Mouse (Mus musculus): ENCODE data around the gene Klk15. TPM values are rescaled to one million over a fixed set of nuclear protein-coding genes. Genes with fewer than 3 reads are reported as not detected.

Klk15 gene
- polyA plus RNA-seq (2016; fragmentation: Nextera tagmentation; extraction: Ambion mirVana), result not detected in 2 replicates

GRCm38 (mm10) chr7:43933440-43933839 lies at the start of gene Klk15:
Gene Klk15, plus strand, starts transcription at chr7:43933740.
- Histone ChIP-seq H3K9me3 (no peaks in the 10 kb centered on the region), H3K27me3 (no peaks in the 10 kb centered on the region), H3K4me3 (replicated peaks) (no peak within 1 kb of the TSS), H3K9ac (no peak within 1 kb of the TSS), H3K4me2 (no peak within 1 kb of the TSS), H3K4me1 (no peaks in the 10 kb centered on the region), H3K36me3 (replicated peaks) (no peaks in the 10 kb centered on the region), H3K27ac (no peak within 1 kb of the TSS)
- WGBS, result 97% methylated on average over 3 of the region's 3 CpGs
- ATAC-seq (ENCODE audit: low FRiP score), result no peak

GRCm38 (mm10) chr7:43891365-43891764 lies 42.2 kb upstream of the Klk15 start:
- no peaks in the 10 kb centered on the region for H3K36me3 ChIP-seq (replicated peaks)
- H3K9me3 ChIP-seq, result no peaks in the 10 kb centered on the region
- H3K4me1 ChIP-seq, result no peaks in the 10 kb centered on the region
- no peak for ATAC-seq (ENCODE audit: low FRiP score)
- no peak overlapping the region for H3K9ac ChIP-seq
- H3K4me3 ChIP-seq (replicated peaks), result no peak overlapping the region
- no peak overlapping the region for H3K4me2 ChIP-seq
- H3K27ac ChIP-seq, result no peak overlapping the region
- WGBS, result 70% methylated on average over 5 of the region's 5 CpGs
- H3K27me3 ChIP-seq, result no peaks in the 10 kb centered on the region

GRCm38 (mm10) chr7:43891788-43892187 lies 41.8 kb upstream of the Klk15 start:
- H3K4me2 ChIP-seq, result no peak overlapping the region
- no peak overlapping the region for H3K9ac ChIP-seq
- no peak overlapping the region for H3K27ac ChIP-seq
- H3K36me3 ChIP-seq (replicated peaks), result no peaks in the 10 kb centered on the region
- no peak overlapping the region for H3K4me3 ChIP-seq (replicated peaks)
- no peak for ATAC-seq (ENCODE audit: low FRiP score)
- WGBS, result 66% methylated on average over 3 of the region's 3 CpGs
- no peaks in the 10 kb centered on the region for H3K9me3 ChIP-seq
- no peaks in the 10 kb centered on the region for H3K4me1 ChIP-seq
- no peaks in the 10 kb centered on the region for H3K27me3 ChIP-seq

- no peaks in the 10 kb centered on the region for H3K36me3 ChIP-seq (replicated peaks)
These were observed 38.7 kb upstream of the Klk15 start for GRCm38 (mm10) chr7:43894836-43895235.

GRCm38 (mm10) chr7:43914821-43915220 lies 18.7 kb upstream of the Klk15 start:
- ATAC-seq (ENCODE audit: low FRiP score), result no peak
- H3K4me3 ChIP-seq (replicated peaks), result no peak overlapping the region
- H3K4me2 ChIP-seq, result no peak overlapping the region
- no peaks in the 10 kb centered on the region for H3K27me3 ChIP-seq
- H3K4me1 ChIP-seq, result no peaks in the 10 kb centered on the region
- no peak overlapping the region for H3K9ac ChIP-seq
- H3K9me3 ChIP-seq, result no peaks in the 10 kb centered on the region
- no peak overlapping the region for H3K27ac ChIP-seq
- WGBS, result 79% methylated on average over 9 of the region's 9 CpGs
- no peaks in the 10 kb centered on the region for H3K36me3 ChIP-seq (replicated peaks)

More at GRCm38 (mm10) chr7:43894836-43895235, 38.7 kb upstream of the Klk15 start:
- 8% methylated on average over 1 of the region's 1 CpGs for WGBS
- peak; percentile 85 for ATAC-seq (ENCODE audit: low FRiP score)
- H3K27me3 ChIP-seq, result no peaks in the 10 kb centered on the region
- no peak overlapping the region for H3K4me3 ChIP-seq (replicated peaks)
- no peak overlapping the region for H3K4me2 ChIP-seq
- no peak overlapping the region for H3K9ac ChIP-seq
- H3K9me3 ChIP-seq, result no peaks in the 10 kb centered on the region
- no peaks in the 10 kb centered on the region for H3K4me1 ChIP-seq
- H3K27ac ChIP-seq, result no peak overlapping the region

- Histone ChIP-seq H3K9ac (no peak overlapping the region), H3K27ac (no peak overlapping the region), H3K9me3 (no peaks in the 10 kb centered on the region), H3K4me3 (replicated peaks) (no peak overlapping the region), H3K4me1 (no peaks in the 10 kb centered on the region), H3K36me3 (replicated peaks) (no peaks in the 10 kb centered on the region), H3K27me3 (0 out of 2 replicates have a peak, but pooled peaks cover 7% of the 10 kb centered on the region), H3K4me2 (no peak overlapping the region)
- ATAC-seq (ENCODE audit: low FRiP score), result no peak
- WGBS, result 90% methylated on average over 13 of the region's 13 CpGs
These were observed 15.1 kb upstream of the Klk15 start for GRCm38 (mm10) chr7:43918426-43918825.

GRCm38 (mm10) chr7:43918871-43919270 lies 14.7 kb upstream of the Klk15 start:
- WGBS, result 83% methylated on average over 8 of the region's 8 CpGs
- Histone ChIP-seq H3K27ac (no peak overlapping the region), H3K36me3 (replicated peaks) (no peaks in the 10 kb centered on the region), H3K4me2 (no peak overlapping the region), H3K27me3 (0 out of 2 replicates have a peak, but pooled peaks cover 10% of the 10 kb centered on the region), H3K9ac (no peak overlapping the region), H3K4me3 (replicated peaks) (no peak overlapping the region), H3K9me3 (no peaks in the 10 kb centered on the region), H3K4me1 (no peaks in the 10 kb centered on the region)
- no peak for ATAC-seq (ENCODE audit: low FRiP score)

GRCm38 (mm10) chr7:43919559-43920451 lies 13.7 kb upstream of the Klk15 start:
- Histone ChIP-seq H3K36me3 (replicated peaks) (no peaks in the 10 kb centered on the region), H3K9me3 (no peaks in the 10 kb centered on the region), H3K9ac (no peak overlapping the region), H3K4me2 (no peak overlapping the region), H3K4me1 (no peaks in the 10 kb centered on the region), H3K27me3 (0 out of 2 replicates have a peak, but pooled peaks cover 10% of the 10 kb centered on the region), H3K4me3 (replicated peaks) (no peak overlapping the region), H3K27ac (no peak overlapping the region)
- ATAC-seq (ENCODE audit: low FRiP score), result peak; percentile 88
- WGBS, result 32% methylated on average over 14 of the region's 14 CpGs

GRCm38 (mm10) chr7:43920582-43920981 lies 13.0 kb upstream of the Klk15 start:
- Histone ChIP-seq H3K27ac (no peak overlapping the region), H3K36me3 (replicated peaks) (no peaks in the 10 kb centered on the region), H3K27me3 (0 out of 2 replicates have a peak, but pooled peaks cover 10% of the 10 kb centered on the region), H3K9me3 (no peaks in the 10 kb centered on the region), H3K4me3 (replicated peaks) (no peak overlapping the region), H3K4me2 (no peak overlapping the region), H3K9ac (no peak overlapping the region), H3K4me1 (no peaks in the 10 kb centered on the region)
- WGBS, result 95% methylated on average over 3 of the region's 3 CpGs
- ATAC-seq (ENCODE audit: low FRiP score), result no peak

GRCm38 (mm10) chr7:43921087-43921486 lies 12.5 kb upstream of the Klk15 start:
- Histone ChIP-seq H3K4me3 (replicated peaks) (no peak overlapping the region), H3K27ac (no peak overlapping the region), H3K4me2 (no peak overlapping the region), H3K9ac (no peak overlapping the region), H3K36me3 (replicated peaks) (no peaks in the 10 kb centered on the region), H3K27me3 (0 out of 2 replicates have a peak, but pooled peaks cover 10% of the 10 kb centered on the region), H3K4me1 (no peaks in the 10 kb centered on the region), H3K9me3 (no peaks in the 10 kb centered on the region)
- no peak for ATAC-seq (ENCODE audit: low FRiP score)
- 86% methylated on average over 6 of the region's 6 CpGs for WGBS

GRCm38 (mm10) chr7:43921941-43922340 lies 11.6 kb upstream of the Klk15 start:
- no peak overlapping the region for H3K4me3 ChIP-seq (replicated peaks)
- no peak overlapping the region for H3K9ac ChIP-seq
- no peaks in the 10 kb centered on the region for H3K36me3 ChIP-seq (replicated peaks)
- no peak overlapping the region for H3K4me2 ChIP-seq
- ATAC-seq (ENCODE audit: low FRiP score), result no peak
- 91% methylated on average over 2 of the region's 2 CpGs for WGBS
- H3K9me3 ChIP-seq, result no peaks in the 10 kb centered on the region
- H3K27me3 ChIP-seq, result 0 out of 2 replicates have a peak, but pooled peaks cover 10% of the 10 kb centered on the region
- H3K27ac ChIP-seq, result no peak overlapping the region
- H3K4me1 ChIP-seq, result no peaks in the 10 kb centered on the region

GRCm38 (mm10) chr7:43925985-43926384 lies 7.6 kb upstream of the Klk15 start:
- H3K27me3 ChIP-seq, result 0 out of 2 replicates have a peak, but pooled peaks cover 10% of the 10 kb centered on the region
- H3K9ac ChIP-seq, result no peak overlapping the region
- no peaks in the 10 kb centered on the region for H3K36me3 ChIP-seq (replicated peaks)
- H3K4me1 ChIP-seq, result no peaks in the 10 kb centered on the region
- no peak overlapping the region for H3K4me2 ChIP-seq
- 66% methylated on average over 5 of the region's 5 CpGs for WGBS
- no peak overlapping the region for H3K4me3 ChIP-seq (replicated peaks)
- H3K9me3 ChIP-seq, result no peaks in the 10 kb centered on the region
- no peak overlapping the region for H3K27ac ChIP-seq
- ATAC-seq (ENCODE audit: low FRiP score), result no peak

- Histone ChIP-seq H3K27me3 (0 out of 2 replicates have a peak, but pooled peaks cover 2% of the 10 kb centered on the region), H3K4me1 (no peaks in the 10 kb centered on the region), H3K36me3 (replicated peaks) (no peaks in the 10 kb centered on the region), H3K9ac (no peak overlapping the region), H3K9me3 (no peaks in the 10 kb centered on the region), H3K4me2 (no peak overlapping the region), H3K27ac (no peak overlapping the region), H3K4me3 (replicated peaks) (no peak overlapping the region)
- 40% methylated on average over 4 of the region's 4 CpGs for WGBS
- ATAC-seq (ENCODE audit: low FRiP score), result no peak
These were observed 5.0 kb upstream of the Klk15 start for GRCm38 (mm10) chr7:43928521-43928920.

All from forebrain, embryonic 12.5 days (tissue).